Mouse (Mus musculus) 3T3-L1 (cell line): Measurements from ENCODE around the gene Azgp1.
A peak's percentile ranks its signal among the peaks of the same experiment; 100 is the strongest.
"Not testable (repeated sequence)": the region's sequence is repeated elsewhere in the genome, so short reads cannot be mapped to it uniquely, and the experiment has no call there.

Source experiments
- DNase-seq: peaks from one replicate; pipeline ENCODE4 v3.0.0-alpha.2; 2015; ENCODE audit warnings: low read depth, low spot score

Gene Azgp1

GRCm38 (mm10) chr5:137981300-137981699 lies at the start of gene Azgp1:
Azgp1 (plus strand) TSS chr5:137981520.
- peak; percentile 40 for DNase-seq

- DNase-seq = not testable (repeated sequence)
Measured at GRCm38 (mm10) chr5:137933934-137934333, 47.4 kb upstream of the Azgp1 start.

GRCm38 (mm10) chr5:137936486-137936885 lies 44.8 kb upstream of the Azgp1 start:
- DNase-seq = no peak

- no peak for DNase-seq
Measured at GRCm38 (mm10) chr5:137937238-137937637, 44.1 kb upstream of the Azgp1 start.

- DNase-seq = no peak
Measured at GRCm38 (mm10) chr5:137940948-137941347, 40.4 kb upstream of the Azgp1 start.

GRCm38 (mm10) chr5:137943133-137943532 lies 38.2 kb upstream of the Azgp1 start:
- DNase-seq = peak; percentile 45

- DNase-seq = peak; percentile 27
Measured at GRCm38 (mm10) chr5:137947303-137947702, 34.0 kb upstream of the Azgp1 start.

- peak; percentile 61 for DNase-seq
Measured at GRCm38 (mm10) chr5:137951218-137951617, 30.1 kb upstream of the Azgp1 start.

GRCm38 (mm10) chr5:137956404-137956803 lies 24.9 kb upstream of the Azgp1 start:
- DNase-seq = no peak

GRCm38 (mm10) chr5:137962945-137963344 lies 18.4 kb upstream of the Azgp1 start, which contains the start of gene Gjc3:
Gjc3 (minus strand) TSS chr5:137963098.
- no peak for DNase-seq

GRCm38 (mm10) chr5:137966492-137966891 lies 14.8 kb upstream of the Azgp1 start:
- DNase-seq = no peak

- peak; percentile 68 for DNase-seq
Measured at GRCm38 (mm10) chr5:137973161-137973560, 8.2 kb upstream of the Azgp1 start.

GRCm38 (mm10) chr5:137973738-137974137 lies 7.6 kb upstream of the Azgp1 start:
- peak; percentile 62 for DNase-seq

GRCm38 (mm10) chr5:137974724-137975123 lies 6.6 kb upstream of the Azgp1 start:
- DNase-seq = no peak

GRCm38 (mm10) chr5:137975434-137975833 lies 5.9 kb upstream of the Azgp1 start:
- no peak for DNase-seq

GRCm38 (mm10) chr5:137977291-137977690 lies 4.0 kb upstream of the Azgp1 start:
- DNase-seq = no peak

- DNase-seq = no peak
Measured at GRCm38 (mm10) chr5:137979081-137979480, 2.2 kb upstream of the Azgp1 start.

- no peak for DNase-seq
Measured at GRCm38 (mm10) chr5:137986351-137986750, 5.0 kb downstream of the Azgp1 start.

- DNase-seq = no peak
Measured at GRCm38 (mm10) chr5:138009437-138009836, 28.1 kb downstream of the Azgp1 start.

GRCm38 (mm10) chr5:138012382-138012781 lies 31.1 kb downstream of the Azgp1 start:
- DNase-seq = no peak

GRCm38 (mm10) chr5:138016530-138016929 lies 35.2 kb downstream of the Azgp1 start:
- DNase-seq = no peak

GRCm38 (mm10) chr5:138016997-138017396 lies 35.7 kb downstream of the Azgp1 start:
- DNase-seq = no peak

- not testable (repeated sequence) for DNase-seq
Measured at GRCm38 (mm10) chr5:138019577-138019976, 38.3 kb downstream of the Azgp1 start.

GRCm38 (mm10) chr5:138020961-138021479 lies 39.7 kb downstream of the Azgp1 start, which contains the start of the genes Smok3a and Smok3b:
Smok3a (plus strand) TSS chr5:138021261.
Smok3b (plus strand) TSS chr5:138021429.
- not testable (repeated sequence) for DNase-seq
